Mouse (Mus musculus) G1E (cell line): ENCODE results near the gene Tet2. TPM values are rescaled to one million over a fixed set of nuclear protein-coding genes. Genes with fewer than 3 reads are reported as not detected.
"Not testable (repeated sequence)": the region's sequence is repeated elsewhere in the genome, so short reads cannot be mapped to it uniquely, and the experiment has no call there.

Experiments used
- ATAC-seq: 2 replicates; pipeline ENCODE4 v1.8.0; 2016; ENCODE audit warnings: mild to moderate bottlenecking; ENCODE audit not compliant: insufficient number of reproducible peaks, poor library complexity, low FRiP score, severe bottlenecking; ENCODE audit errors: extremely low read depth
- DNase-seq: peaks from one replicate; pipeline ENCODE4 v3.0.0; 2012; ENCODE audit warnings: low spot score
- H3K27me3 ChIP-seq: 2 replicates; pipeline ENCODE4 v1.6.1; 2012; ENCODE audit warnings: mild to moderate bottlenecking, low read length, inconsistent platforms; ENCODE audit not compliant: insufficient read depth
- H3K36me3 ChIP-seq: replicated peaks from 2 replicates; pipeline ENCODE3; 2012; ENCODE audit warnings: mild to moderate bottlenecking, inconsistent platforms
- H3K4me1 ChIP-seq: 2 replicates; pipeline ENCODE4 v1.6.1; 2012; ENCODE audit warnings: low read depth, low read length, inconsistent platforms, mixed read lengths; ENCODE audit not compliant: insufficient read depth
- H3K4me3 ChIP-seq: 2 replicates; pipeline ENCODE4 v1.5.1; 2012; ENCODE audit warnings: low read depth, mild to moderate bottlenecking, inconsistent platforms, low read length, moderate library complexity, mixed read lengths
- H3K9me3 ChIP-seq: replicated peaks from 2 replicates; pipeline ENCODE4 v1.6.1; 2012; ENCODE audit warnings: inconsistent platforms
- CTCF ChIP-seq: IDR thresholded peaks from 2 replicates; pipeline ENCODE4 v1.5.1; 2012; ENCODE audit warnings: low read depth, low read length, inconsistent platforms, mixed read lengths
- GATA1 ChIP-seq: IDR thresholded peaks from 2 replicates; pipeline ENCODE4 v1.6.1; 2012; ENCODE audit warnings: borderline replicate concordance, low read length, inconsistent platforms, mixed read lengths
- GATA2 ChIP-seq: IDR thresholded peaks from 2 replicates; pipeline ENCODE4 v1.6.1; 2012; ENCODE audit warnings: low read depth, low read length, inconsistent platforms, borderline replicate concordance
- POLR2AphosphoS5 ChIP-seq: IDR thresholded peaks from 2 replicates; pipeline ENCODE4 v1.6.1; 2012; ENCODE audit warnings: low read depth, low read length, inconsistent platforms; ENCODE audit not compliant: insufficient replicate concordance
- TAL1 ChIP-seq: conservative IDR thresholded peaks from 2 replicates; pipeline ENCODE4 v1.6.1; 2012; ENCODE audit warnings: low read depth, low read length, inconsistent platforms, mixed read lengths
- polyA plus RNA-seq: library from polyadenylated mRNA; stranded (reverse); fragments of >175 nt; gene quantifications from 2 replicates; pipeline ENCODE4 v1.2.3, GENCODE M21; 2012
- total RNA-seq, 2 experiments: library from RNA; stranded (forward) in 1 of 2; stranded (reverse) in 1 of 2; fragments of 200-1000 nt in 1 of 2; fragments of >200 nt in 1 of 2; fragmentation: Nextera tagmentation in 1 of 2; gene quantifications; 2 replicates each; pipeline ENCODE4 v1.2.3; 2014 to 2017

The Tet2 gene
- total and polyA plus RNA-seq, 3 experiments, result 14.8 to 144 (median 97.1) TPM

- peak overlapping the region; percentile 81 for H3K4me3 ChIP-seq
- H3K36me3 ChIP-seq, result peaks cover 16% of the 10 kb centered on the region
- ATAC-seq, result no peak
- H3K27me3 ChIP-seq, result no peaks in the 10 kb centered on the region
- H3K4me1 ChIP-seq, result peaks cover 35% of the 10 kb centered on the region
- no peak for DNase-seq
- TF ChIP-seq GATA1, result no peak
- no peak for TF ChIP-seq TAL1
- TF ChIP-seq GATA2, result no peak
- no peak for TF ChIP-seq POLR2AphosphoS5
- TF ChIP-seq CTCF, result no peak
- H3K9me3 ChIP-seq, result no peaks in the 10 kb centered on the region
Observed at GRCm38 (mm10) chr3:133543101-133544020, 1.6 kb downstream of the Tet2 start.

GRCm38 (mm10) chr3:133542084-133542483 lies 2.9 kb downstream of the Tet2 start:
- Histone ChIP-seq H3K4me1 (peaks cover 31% of the 10 kb centered on the region), H3K27me3 (no peaks in the 10 kb centered on the region), H3K9me3 (no peaks in the 10 kb centered on the region), H3K4me3 (no peak overlapping the region), H3K36me3 (peaks cover 29% of the 10 kb centered on the region)
- no peak for DNase-seq
- TF ChIP-seq TAL1 (no peak), GATA1 (no peak), GATA2 (no peak), POLR2AphosphoS5 (no peak), CTCF (no peak)
- 0 out of 2 replicates have a peak, but pooled peaks have one; percentile 24 for ATAC-seq

DNA sequence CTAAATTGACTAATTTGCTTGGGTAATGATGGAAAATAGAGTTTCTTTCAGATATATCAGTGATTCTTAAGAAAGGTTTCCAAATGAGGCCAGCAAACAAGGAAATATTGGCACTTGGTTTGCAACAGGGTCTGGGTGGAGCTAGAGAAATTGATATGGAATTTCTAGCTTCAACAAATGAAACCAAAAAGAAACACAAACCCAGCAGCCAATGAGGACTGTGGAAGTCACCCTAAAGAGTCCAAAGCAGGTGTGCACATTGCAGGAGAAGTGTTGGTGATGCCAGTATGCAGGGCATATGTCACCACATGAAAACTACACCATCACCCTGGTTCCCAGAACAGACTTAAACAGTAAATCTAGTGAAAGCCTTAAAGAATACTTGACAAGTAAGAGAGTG lies 3.9 kb downstream of the Tet2 start:
- H3K4me3 ChIP-seq, result no peak overlapping the region
- no peak for DNase-seq

DNA sequence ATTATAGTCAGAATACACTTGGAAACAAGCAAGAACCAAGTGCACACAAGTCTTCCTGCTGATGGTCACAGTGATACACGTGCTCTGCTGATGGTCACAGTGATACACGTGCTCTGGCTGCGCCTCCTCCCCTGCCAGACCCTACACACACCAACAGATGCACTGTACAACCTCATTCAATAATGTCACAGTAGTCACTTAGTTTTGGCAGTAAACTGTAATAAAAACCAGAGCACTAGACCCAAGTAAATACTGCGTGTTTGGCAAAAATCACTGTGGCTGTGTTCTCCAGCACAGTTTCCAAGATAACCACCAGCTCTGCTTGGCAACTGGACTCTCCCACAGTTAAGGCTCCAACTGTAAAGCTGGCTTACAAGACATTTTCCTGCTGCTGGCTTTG lies 4.9 kb downstream of the Tet2 start:
- ATAC-seq (no peak), DNase-seq (no peak)
- Histone ChIP-seq H3K27me3 (no peaks in the 10 kb centered on the region), H3K4me3 (no peak overlapping the region), H3K36me3 (peaks cover 44% of the 10 kb centered on the region), H3K9me3 (no peaks in the 10 kb centered on the region), H3K4me1 (peaks cover 23% of the 10 kb centered on the region)
- TF ChIP-seq POLR2AphosphoS5, result no peak
- TF ChIP-seq CTCF, result no peak
- TF ChIP-seq GATA1, result no peak
- no peak for TF ChIP-seq GATA2
- no peak for TF ChIP-seq TAL1

More for the DNA sequence above, 3.9 kb downstream of the Tet2 start:
- Histone ChIP-seq H3K27me3 (no peaks in the 10 kb centered on the region), H3K4me1 (peaks cover 27% of the 10 kb centered on the region), H3K9me3 (no peaks in the 10 kb centered on the region), H3K36me3 (peaks cover 38% of the 10 kb centered on the region)
- TF ChIP-seq GATA1 (no peak), POLR2AphosphoS5 (no peak), TAL1 (no peak), CTCF (no peak), GATA2 (no peak)
- ATAC-seq, result no peak

GRCm38 (mm10) chr3:133538499-133538898 lies 6.4 kb downstream of the Tet2 start:
- Histone ChIP-seq H3K36me3 (peaks cover 54% of the 10 kb centered on the region), H3K4me1 (peaks cover 21% of the 10 kb centered on the region)
- ATAC-seq, H3K27me3 ChIP-seq, H3K9me3 ChIP-seq, DNase-seq, H3K4me3 ChIP-seq: not testable (repeated sequence)

DNA sequence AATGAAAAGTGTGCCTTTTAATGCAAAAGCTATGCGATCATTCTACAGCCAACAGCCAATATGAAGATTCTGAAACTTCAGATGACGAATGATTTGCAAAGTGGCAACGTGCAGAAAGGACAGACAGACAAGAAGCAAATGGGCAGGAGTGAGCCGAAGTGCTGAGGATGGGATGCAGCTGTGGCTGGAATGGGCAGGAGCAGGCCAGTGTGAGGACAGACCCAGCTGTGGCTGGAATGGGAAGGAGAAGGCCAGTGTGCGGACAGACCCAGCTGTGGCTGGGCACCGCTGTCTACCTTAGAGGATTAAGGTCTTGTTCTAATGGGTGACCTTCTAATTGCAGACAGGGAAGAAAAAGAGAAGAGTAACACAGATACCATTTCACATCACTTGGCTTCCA lies 9.3 kb downstream of the Tet2 start:
- Histone ChIP-seq H3K36me3 (peaks cover 60% of the 10 kb centered on the region), H3K4me1 (peaks cover 31% of the 10 kb centered on the region), H3K4me3 (no peak overlapping the region), H3K9me3 (no peaks in the 10 kb centered on the region), H3K27me3 (no peaks in the 10 kb centered on the region)
- ATAC-seq, result no peak
- TF ChIP-seq GATA2 (no peak), POLR2AphosphoS5 (no peak), GATA1 (no peak), TAL1 (no peak), CTCF (no peak)
- DNase-seq, result no peak

- peaks cover 36% of the 10 kb centered on the region for H3K4me1 ChIP-seq
- ATAC-seq, result no peak
- no peaks in the 10 kb centered on the region for H3K9me3 ChIP-seq
- no peak for DNase-seq
- H3K36me3 ChIP-seq, result peaks cover 49% of the 10 kb centered on the region
- no peak overlapping the region for H3K4me3 ChIP-seq
- TF ChIP-seq CTCF (no peak), GATA1 (no peak), GATA2 (no peak), TAL1 (no peak), POLR2AphosphoS5 (no peak)
- H3K27me3 ChIP-seq, result no peaks in the 10 kb centered on the region
Observed at GRCm38 (mm10) chr3:133534066-133534465, 10.9 kb downstream of the Tet2 start.
